In the genomic region with DNA sequence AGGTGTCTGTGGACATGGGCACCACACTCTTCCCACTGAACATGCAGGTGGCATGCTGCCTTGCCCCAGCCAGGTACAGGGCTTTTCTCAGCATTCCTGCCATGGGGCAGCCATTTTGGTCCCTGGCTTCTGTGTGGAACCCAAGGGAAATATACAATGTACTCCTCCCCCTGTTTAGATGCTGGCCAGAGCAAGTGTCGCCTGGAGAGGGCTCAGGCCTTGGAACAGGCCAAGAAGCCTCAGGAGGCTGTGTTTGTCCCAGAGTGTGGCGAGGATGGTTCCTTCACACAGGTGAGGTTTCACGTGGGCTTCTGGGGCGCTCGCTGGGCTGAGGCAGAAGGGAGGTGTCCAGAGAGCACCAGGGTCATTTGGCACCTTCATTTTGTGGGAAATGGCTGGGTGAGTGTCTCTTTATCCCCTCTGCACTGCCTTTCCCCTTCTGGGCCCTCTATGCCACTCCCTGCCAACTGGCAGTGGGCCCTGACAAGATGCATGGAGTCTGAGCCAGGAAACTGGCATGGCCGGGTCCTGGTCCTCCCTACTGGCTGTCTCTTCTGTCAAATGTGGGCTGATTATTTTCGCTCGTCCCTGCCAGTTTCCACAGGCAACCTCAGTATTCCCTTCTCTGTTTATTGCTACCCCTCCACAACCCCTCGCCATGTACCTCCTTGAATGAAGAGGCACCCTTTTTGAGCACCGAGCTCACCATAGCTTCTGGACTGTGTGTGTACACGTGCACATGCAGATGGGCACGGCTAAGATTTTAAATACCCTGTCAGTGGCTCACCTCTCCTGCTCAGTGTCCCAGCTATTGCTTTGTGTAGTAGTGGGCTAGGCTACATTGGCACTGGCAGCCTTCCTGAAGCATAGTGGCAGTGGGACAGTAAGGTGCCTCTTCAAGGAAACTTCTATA, we compare ENCODE assay signal across 10 mouse cellular contexts.
DNase-seq lines count a peak whose midpoint lies in the region; ATAC-seq and TF ChIP-seq lines count a peak whose summit lies in the region.
"Had no signal": no experiment of that assay in that cellular context is flagged by ENCODE, and none has a peak within 500 bp of the region (broad histone marks: within the 10 kb centered on the region; RNA-seq: fewer than 3 reads in every experiment).

No protein-coding gene starts in this region.

- H3K4me2 ChIP-seq in hindbrain, embryonic 16.5 days (ENCODE audit: low read length), result no peak overlapping the region

- H3K36me3 ChIP-seq in hindbrain, embryonic 16.5 days (ENCODE audit: control insufficient read depth, insufficient read depth, low read length), result no peaks in the 10 kb centered on the region
- H3K36me3 ChIP-seq in kidney, adult 2 months (ENCODE audit: control insufficient read depth, insufficient read depth, low read length), result no peaks in the 10 kb centered on the region

- H3K9me3 ChIP-seq in hindbrain, embryonic 16.5 days (ENCODE audit: control insufficient read depth, low read length), result no peaks in the 10 kb centered on the region

- H3K27ac ChIP-seq in gastrocnemius, adult 2 months, result no peak overlapping the region
- peak overlapping the region; percentile 70 for H3K27ac ChIP-seq in hindbrain, embryonic 16.5 days (ENCODE audit: low read depth, low read length)
- no peak overlapping the region for H3K27ac ChIP-seq in kidney, adult 2 months (ENCODE audit: insufficient read depth, low read depth, low read length)

- ATAC-seq in hindbrain, embryonic 16.5 days, result peak; percentile 94
- ATAC-seq in granulocyte monocyte progenitor cell, adult 5-6 weeks (replicated peaks; ENCODE audit: poor library complexity, severe bottlenecking), result no peak
- ATAC-seq: CD4-positive, CD25-positive, alpha-beta regulatory T cell, adult 4 months had no signal

- no peak for TF ChIP-seq CTCF in gastrocnemius, adult 2 months (IDR thresholded peaks at IDR 0.05)
- TF ChIP-seq CTCF in kidney, adult 2 months (conservative IDR thresholded peaks at IDR 0.05; ENCODE audit: insufficient read depth, insufficient read length, low read depth, low read length), result no peak

- H3K27me3 ChIP-seq in hindbrain, embryonic 16.5 days (replicated peaks; ENCODE audit: control insufficient read depth, insufficient read depth, low read length), result no peaks in the 10 kb centered on the region
- no peaks in the 10 kb centered on the region for H3K27me3 ChIP-seq in kidney, adult 2 months (replicated peaks; ENCODE audit: control insufficient read depth, insufficient read depth, low read length)

- peak; percentile 25 for DNase-seq in gastrocnemius, adult 2 months
- DNase-seq in gastrocnemius, postnatal 36 days, result no peak
- DNase-seq in Muller cell, postnatal 12 days (ENCODE audit: inconsistent ontology term), result peak; percentile 29
- DNase-seq in cerebellum, adult 8-10 months, result peak; percentile 69
- DNase-seq in urinary bladder, postnatal 14 days (ENCODE audit: low spot score), result no peak
- no peak for DNase-seq in kidney, adult 2 months
- DNase-seq: thymus, postnatal 36 days had no signal

- peaks cover 16% of the 10 kb centered on the region for H3K4me1 ChIP-seq in hindbrain, embryonic 16.5 days (ENCODE audit: control insufficient read depth, insufficient read depth, low read depth, low read length)
- no peaks in the 10 kb centered on the region for H3K4me1 ChIP-seq in kidney, adult 2 months (ENCODE audit: control insufficient read depth, insufficient read depth, low read length)

- intact Hi-C loops in gastrocnemius, adult 2 months (cut with DNase I), result no loop called here
- intact Hi-C loops in gastrocnemius, postnatal 36 days (cut with DNase I), result no loop called here

- 70% methylated on average over 12 of the region's 12 CpGs for WGBS in hindbrain, embryonic 16.5 days
- 90% methylated on average over 12 of the region's 12 CpGs for WGBS in kidney, adult 2 months

- H3K4me3 ChIP-seq in gastrocnemius, adult 2 months, result no peak overlapping the region
- no peak overlapping the region for H3K4me3 ChIP-seq in hindbrain, embryonic 16.5 days (ENCODE audit: low read length)
- no peak overlapping the region for H3K4me3 ChIP-seq in kidney, adult 2 months (ENCODE audit: insufficient read depth, low read depth, low read length)

- no peak for TF ChIP-seq POLR2A in kidney, adult 2 months (IDR thresholded peaks at IDR 0.05; ENCODE audit: low read depth, low read length)

- H3K9ac ChIP-seq in hindbrain, embryonic 16.5 days (ENCODE audit: low read depth, low read length), result no peak overlapping the region

Comparison
In these comparisons a context has a peak if more than half of its experiments do, and no peak if none do; other contexts are left out.
1. DNase-seq: peak in gastrocnemius, adult 2 months (single experiment), Muller cell, postnatal 12 days (single experiment) and cerebellum, adult 8-10 months (single experiment); none in gastrocnemius, postnatal 36 days (0 of 2), urinary bladder, postnatal 14 days (single experiment) and kidney, adult 2 months (single experiment).